Mouse (Mus musculus) lung, adult 18-20 months (tissue): Measurements from ENCODE around the gene Eftud2.

Source experiments
- DNase-seq, 2 experiments: peaks; one replicate each; pipeline ENCODE4 v3.0.0; 2022; ENCODE audit warnings: mixed read lengths in 2 of 2

The Eftud2 gene

DNA sequence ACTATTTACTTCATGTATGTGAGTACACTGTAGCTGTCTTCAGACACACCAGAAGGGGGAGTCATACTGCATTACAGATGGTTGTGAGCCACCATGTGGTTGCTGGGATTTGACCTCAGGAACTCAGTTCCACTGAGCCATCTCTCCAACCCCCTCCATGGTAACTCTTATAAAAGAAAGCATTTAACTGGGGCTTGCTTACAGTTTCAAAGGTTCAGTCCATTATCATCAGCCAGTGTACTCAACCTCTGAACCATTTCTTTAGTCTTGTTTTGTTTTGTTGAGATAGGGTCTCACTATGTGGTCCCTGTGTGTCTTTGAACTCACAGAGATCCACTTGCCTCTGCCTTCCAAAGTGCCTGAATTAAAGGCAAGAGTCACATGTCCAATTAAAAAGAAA lies 65.9 kb downstream of the Eftud2 start:
- no peak for DNase-seq

DNA sequence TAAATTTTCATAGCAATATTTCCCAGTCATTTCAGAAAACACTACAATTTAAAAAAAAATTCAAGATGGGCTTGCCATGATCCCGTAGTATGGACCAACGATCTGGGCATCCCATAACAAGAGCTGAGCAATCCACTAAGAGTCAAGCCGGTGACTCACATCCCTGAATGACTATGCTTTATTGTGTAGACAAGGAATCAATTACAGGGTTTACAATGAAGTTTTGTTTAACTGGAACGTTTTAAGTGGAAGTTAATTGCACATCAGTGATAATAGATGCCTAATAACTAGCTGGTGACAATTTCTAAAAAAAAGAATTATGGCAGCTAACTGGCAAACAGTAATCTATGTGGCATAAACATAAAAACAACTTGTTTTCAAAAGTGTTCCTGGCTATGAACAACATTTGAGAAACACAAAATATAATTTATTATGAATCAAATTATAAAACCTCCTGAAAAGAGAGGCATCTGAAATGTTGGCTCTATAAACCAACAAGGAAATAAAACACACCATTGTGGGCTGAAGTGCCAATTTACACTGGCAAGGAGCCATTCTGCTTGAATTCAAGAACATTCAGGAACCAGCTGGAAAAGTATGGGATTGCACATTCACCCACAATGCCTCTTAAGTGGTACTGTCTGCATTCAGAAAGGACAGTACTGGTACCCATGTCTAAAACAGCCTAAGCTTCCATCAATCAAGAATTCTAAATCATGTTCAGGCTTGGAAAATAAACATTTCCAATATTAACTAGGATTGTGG lies 69.9 kb downstream of the Eftud2 start:
- DNase-seq, result peak; percentile 33 to 50

DNA sequence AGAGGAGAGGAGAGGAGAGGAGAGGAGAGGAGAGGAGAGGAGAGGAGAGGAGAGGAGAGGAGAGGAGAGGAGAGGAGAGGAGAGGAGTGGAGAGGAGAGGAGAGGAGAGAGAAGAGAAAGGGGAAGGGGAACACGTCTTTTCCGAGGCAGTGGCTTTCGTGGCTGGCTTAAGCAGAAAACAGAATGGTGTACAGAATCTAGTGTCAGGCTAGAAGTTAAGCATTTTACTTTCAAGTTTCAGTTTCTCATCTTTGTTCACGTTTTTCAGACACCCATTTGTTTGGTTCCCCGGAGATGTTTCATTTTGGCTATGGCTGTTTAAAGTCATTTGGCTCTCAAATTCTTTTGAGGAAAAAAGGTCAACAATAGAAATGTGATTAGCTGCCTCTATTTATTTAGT lies 72.5 kb downstream of the Eftud2 start:
- no peak for DNase-seq

DNA sequence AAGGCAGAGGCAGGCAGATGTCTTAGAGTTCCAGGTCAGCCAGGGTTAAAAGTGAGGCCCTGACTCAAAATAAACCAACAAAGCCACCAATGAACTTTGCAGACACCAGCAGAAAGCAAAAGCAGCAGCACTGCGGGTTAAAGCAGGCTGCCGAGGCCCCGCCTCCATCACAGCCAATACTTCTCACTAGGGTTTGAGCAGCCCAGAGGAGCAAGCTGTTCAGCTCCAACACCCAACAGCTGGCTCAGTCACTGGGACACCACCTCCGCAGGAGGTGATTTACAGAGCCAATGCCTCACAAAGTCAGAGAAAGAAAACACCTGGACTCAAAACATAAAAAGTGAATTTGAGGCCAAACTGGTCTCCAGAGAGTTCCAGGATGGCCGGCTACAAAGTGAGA lies 77.3 kb downstream of the Eftud2 start:
- DNase-seq, result no peak

DNA sequence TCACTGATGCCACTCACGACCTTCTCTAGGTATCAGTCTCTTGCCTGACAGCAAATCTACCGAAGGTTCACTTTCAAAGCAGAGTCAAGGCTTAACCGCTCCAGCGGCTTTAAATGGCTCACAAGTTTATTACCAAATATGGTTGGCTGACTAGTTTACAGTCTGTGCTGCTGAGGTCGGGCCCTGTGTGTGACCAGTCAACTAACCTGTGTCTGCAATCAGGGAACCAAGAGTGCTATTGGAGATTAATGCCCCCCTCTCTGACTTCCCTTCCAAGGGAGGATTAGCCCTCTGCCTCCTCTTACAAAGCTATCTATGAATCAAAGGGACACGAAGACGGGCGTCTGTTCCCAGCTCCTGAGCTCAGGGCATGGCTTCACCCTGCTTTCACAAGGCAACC lies 86.6 kb downstream of the Eftud2 start:
- DNase-seq, result no peak

DNA sequence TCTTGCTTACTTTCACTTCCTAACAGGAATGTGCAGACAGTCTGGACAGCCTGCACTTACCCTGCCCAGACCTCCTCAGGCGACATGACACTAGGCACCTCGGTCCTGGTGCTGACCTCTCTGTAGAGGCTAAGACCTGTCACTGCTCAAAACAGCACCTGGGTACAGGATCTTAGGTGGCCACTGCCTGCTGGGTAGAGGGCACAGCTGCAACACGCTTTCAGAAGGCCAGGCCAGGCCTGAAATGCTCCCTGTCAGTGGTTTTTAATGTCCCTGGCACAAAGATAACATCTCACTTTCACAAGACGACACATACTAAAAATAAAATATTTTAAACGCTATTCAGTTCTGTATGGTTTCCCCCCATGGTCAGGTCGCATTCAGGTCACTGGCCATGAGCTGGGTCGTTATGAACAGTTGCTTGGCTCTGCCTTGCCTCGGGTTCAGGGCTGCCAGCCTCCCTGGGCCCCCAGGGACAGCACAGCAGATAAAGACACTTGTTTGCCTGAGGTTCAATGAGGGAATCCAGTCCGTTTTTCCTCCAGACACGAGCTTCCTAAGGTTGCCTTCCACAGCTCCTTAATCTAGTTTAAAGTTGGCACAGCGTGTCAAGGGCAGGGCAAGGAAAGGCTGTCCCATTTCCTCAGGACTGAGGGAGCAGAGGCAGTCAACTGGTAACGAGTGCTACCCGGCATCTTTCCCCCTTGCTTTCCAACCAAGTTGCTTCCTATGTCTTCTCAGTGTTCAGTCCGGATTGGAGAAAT lies 88.9 kb downstream of the Eftud2 start:
- DNase-seq, result peak in 1 of 2 experiments; percentile 17
